Mouse (Mus musculus): Measurements from ENCODE around the gene Ablim1.

The Ablim1 gene

GRCm38 (mm10) chr19:57340900-57341742, 26.4 kb upstream of the Ablim1 start:
- no peak for DNase-seq

GRCm38 (mm10) chr19:57339281-57339864, 24.7 kb upstream of the Ablim1 start:
- no peak for DNase-seq

- DNase-seq = no peak
These were observed 20.4 kb upstream of the Ablim1 start for GRCm38 (mm10) chr19:57335135-57335534.

- DNase-seq = no peak
These were observed 18.6 kb upstream of the Ablim1 start for GRCm38 (mm10) chr19:57333356-57333755.

DNA sequence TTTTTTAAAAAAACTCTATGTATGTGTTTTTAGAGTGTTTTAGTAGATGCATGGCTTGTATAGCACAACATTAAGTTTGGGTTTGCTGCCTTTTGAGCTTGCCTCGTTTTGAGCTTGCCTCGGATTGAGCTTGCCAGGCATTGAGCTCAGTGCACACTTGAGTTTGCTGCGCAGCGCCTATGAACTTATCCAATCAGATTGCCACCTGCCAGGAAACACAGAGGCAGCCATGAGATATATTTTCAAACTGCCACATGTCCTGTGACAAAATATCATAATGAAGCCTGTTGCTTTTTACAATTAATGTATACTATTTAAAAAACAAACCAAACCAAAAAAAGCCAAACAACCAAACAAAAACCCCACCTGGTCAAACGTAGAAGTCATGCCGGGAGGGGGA, 16.5 kb upstream of the Ablim1 start:
- DNase-seq = no peak

- no peak for DNase-seq
These were observed 15.6 kb upstream of the Ablim1 start for GRCm38 (mm10) chr19:57330309-57330708.

DNA sequence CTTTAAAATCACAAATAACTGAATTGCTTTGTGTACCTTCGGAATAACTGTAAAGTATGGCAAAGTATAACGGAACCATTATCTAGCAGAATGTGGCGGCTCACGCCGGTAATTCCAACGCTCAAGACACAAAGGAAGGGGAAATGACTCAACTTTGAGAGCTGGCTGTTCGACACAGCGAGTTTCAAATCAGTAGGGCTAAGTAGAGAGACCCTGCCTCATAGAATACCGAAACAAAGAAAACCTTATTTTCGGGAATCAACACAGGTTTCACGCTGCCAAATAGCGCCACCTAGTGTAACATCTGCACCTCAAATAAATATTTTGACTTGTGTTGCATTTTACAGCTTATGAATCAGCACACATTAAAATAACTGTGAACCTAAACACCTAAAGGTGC, 14.1 kb upstream of the Ablim1 start:
- DNase-seq = no peak

DNA sequence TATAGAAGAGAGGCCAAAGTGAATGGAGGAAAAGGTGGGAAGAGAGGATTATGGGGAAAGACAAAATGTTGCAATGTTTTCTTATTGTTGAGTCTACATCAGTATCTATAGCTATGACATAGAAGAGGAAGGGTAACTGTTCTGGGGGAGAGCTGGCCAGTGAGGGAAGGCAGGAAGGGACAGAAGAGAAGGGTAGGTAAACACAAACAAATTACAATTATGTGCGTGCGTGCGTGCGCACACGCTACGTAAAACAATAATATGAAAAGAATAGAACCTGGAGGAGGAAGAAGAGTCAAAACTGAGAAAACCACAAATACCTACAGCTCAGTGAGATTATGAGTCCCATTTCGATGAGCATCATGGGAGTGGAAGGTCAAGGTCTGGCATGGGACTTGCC, 13.6 kb upstream of the Ablim1 start:
- DNase-seq = no peak

- no peak for DNase-seq
These were observed 13.0 kb upstream of the Ablim1 start for GRCm38 (mm10) chr19:57327679-57328078.

- DNase-seq = peak; percentile 62
These were observed 11.1 kb upstream of the Ablim1 start for GRCm38 (mm10) chr19:57325748-57326300.

DNA sequence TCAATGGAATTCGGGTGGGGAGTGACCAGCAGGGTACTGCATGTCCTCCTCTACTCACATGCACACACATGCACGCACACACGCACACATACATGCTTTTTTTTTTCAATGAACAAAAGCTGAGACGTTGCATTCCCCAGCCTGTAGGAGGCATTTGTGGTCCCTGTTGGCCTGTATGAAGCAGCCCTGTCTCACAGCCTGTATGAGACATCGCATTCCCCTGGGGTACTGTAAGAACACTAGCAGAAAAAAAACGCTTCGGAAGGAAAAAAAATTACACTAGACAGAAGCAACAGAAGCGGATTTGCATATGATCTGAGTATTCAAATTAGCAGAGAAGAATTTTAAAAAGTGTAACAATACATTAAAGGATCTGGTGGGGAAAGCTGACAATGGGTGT, 8.4 kb upstream of the Ablim1 start:
- no peak for DNase-seq

DNA sequence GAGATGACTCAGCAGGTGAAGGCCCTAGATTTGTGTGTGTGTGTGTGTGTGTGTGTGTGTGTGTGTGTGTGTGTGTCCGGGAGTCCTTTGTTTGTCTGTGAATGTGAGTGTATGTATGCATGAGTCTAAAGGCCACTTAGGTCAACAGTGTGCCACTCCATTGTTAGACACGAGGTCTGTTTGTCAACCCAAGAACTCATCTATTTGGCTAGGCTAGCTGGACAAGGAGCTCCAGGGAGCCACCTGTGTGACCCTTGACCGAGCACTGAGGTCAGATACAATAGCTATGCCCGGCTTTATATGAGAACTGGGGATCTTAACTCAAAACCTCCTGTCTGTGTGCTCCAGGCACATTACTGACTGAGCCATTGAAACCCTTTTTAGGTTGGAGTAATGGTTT, 7.8 kb upstream of the Ablim1 start:
- no peak for DNase-seq

DNA sequence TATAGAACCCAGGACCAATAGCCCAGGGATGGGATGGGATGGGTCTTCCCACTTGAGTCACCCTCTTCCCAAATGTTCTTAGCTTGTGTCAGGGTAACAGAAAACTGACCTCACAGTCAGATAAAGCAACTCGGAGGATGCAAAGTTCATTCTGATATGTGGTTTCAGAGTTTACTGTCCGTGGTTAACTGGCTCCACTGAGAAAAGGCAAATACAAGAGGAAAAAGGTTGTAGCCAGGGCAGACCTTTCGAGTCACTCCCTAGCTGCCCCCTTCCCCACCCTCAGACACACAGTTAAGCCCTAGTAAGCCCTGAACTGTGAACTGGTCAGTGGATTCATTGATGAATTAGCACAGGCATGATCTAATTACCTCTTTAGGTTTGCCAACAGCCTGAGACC, 7.1 kb upstream of the Ablim1 start:
- DNase-seq = no peak

- DNase-seq = no peak
These were observed 6.1 kb upstream of the Ablim1 start for GRCm38 (mm10) chr19:57320656-57321382.

GRCm38 (mm10) chr19:57316597-57316996, 1.9 kb upstream of the Ablim1 start:
- no peak for DNase-seq

GRCm38 (mm10) chr19:57315013-57315565, 370 bp upstream of the Ablim1 start:
- DNase-seq = no peak

DNA sequence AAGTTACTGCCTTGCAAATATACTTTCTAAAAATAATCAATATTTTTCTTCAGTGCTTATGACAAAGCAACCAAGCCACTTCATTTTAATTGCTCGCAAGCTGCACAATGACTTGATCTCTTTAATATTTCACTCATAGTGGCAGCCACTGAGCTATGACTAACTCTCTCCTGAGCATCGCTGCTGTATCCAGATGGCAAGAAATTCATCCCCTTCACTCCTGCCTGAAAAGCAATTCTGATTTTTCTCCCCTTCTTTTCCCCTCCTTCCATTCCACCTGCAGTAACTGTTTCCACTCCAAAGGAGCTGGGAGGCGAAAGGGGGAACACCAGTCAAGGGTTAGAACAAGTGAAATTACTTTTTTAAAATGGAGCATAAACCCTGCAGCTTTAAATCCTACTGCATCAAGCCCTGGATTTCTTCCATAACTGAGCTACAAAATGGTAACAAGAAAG, 801 bp downstream of the Ablim1 start:
- DNase-seq = no peak

DNA sequence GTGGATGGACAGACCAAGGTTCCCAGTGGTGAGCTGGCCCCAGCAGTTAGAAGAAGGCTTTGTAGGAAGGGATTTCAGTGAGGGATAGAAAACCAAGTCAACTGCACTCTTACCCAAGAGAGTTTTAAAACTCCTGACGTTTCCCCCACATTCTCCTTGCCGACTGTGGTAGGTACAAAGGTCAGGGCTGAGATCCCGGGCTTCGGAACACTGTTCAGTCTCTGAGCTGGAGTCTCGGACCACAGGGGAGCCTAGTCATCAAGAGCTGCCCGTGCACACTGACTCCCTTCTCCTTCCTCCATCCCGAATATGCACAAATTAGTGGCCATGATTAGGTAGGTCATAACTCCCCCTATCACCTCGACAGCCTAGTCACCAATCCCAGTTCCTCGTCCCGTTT, 1.5 kb downstream of the Ablim1 start:
- DNase-seq = no peak

DNA sequence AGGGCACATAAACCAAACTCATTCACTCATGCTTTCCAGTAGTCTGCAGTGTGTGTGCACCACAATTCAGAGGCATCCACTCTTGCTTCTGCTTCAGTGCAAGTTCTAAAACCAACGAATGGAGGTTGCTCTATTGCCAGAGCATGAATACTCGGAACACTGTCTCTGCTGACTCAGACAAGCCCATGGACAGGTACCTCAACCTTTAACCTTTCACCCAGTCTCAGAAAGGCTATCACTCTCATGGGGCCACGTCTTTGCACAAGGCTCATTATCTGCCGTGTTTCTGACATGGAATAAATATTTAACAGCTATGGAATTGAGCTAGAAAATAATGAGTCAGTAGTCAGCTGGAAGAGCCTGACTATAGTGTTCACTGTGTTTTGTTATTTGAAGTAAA, 4.7 kb downstream of the Ablim1 start:
- no peak for DNase-seq

- no peak for DNase-seq
These were observed 8.1 kb downstream of the Ablim1 start for GRCm38 (mm10) chr19:57306601-57307000.

DNA sequence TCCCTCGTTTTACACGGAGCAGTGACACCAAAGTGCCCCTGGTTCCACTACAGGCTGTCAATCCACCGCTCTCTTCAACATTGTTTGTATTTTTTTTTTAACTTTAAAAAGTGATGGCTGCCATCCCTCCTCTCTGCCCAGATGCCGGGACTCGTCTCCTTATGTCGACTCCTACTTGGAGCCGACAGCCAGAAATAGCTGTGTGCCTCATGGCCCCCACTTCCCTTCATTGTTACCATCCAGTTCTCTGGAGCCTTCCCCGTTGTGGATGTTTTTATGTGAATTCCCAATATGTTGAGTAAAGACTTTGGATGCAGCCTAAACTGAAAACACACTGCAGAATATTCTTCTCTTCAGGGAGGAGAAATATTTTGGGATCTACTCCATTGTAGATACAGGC, 8.7 kb downstream of the Ablim1 start:
- DNase-seq = peak; percentile 60

GRCm38 (mm10) chr19:57304666-57305065, 10.1 kb downstream of the Ablim1 start:
- no peak for DNase-seq

DNA sequence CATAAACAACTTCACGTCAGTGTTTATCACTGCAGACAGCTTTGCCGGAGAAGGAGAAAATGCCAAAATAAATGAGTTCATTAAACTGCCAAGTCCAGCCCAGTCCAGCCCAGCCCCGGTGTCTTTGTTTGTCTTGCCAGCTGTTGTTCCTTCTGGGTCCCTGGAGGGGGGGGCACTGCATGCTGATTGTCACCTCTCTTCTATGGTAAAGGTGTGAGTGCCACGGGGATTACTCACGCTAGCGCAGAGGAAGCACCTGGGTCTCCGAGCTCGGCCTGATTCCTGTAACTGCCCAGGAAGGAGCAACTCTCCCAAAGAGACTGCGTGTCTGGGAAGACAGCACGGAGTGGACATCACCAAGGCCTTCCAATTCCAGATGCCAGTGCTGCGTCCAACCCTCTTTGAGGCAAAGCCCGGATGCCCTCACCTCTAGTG, 12.7 kb downstream of the Ablim1 start:
- no peak for DNase-seq

Data from layer of hippocampus, adult 9-11 months (tissue).